Mouse (Mus musculus): ENCODE results near the gene Kcnip2. TPM values are rescaled to one million over a fixed set of nuclear protein-coding genes. Genes with fewer than 3 reads are reported as not detected.

Kcnip2 gene
- polyA plus RNA-seq (2012; rRNA removed): 2.4 and 2.9 TPM in 2 replicates

GRCm38 (mm10) chr19:45815831-45816405, at the start of gene Kcnip2:
Kcnip2 (minus strand) TSS chr19:45816061.

DNA sequence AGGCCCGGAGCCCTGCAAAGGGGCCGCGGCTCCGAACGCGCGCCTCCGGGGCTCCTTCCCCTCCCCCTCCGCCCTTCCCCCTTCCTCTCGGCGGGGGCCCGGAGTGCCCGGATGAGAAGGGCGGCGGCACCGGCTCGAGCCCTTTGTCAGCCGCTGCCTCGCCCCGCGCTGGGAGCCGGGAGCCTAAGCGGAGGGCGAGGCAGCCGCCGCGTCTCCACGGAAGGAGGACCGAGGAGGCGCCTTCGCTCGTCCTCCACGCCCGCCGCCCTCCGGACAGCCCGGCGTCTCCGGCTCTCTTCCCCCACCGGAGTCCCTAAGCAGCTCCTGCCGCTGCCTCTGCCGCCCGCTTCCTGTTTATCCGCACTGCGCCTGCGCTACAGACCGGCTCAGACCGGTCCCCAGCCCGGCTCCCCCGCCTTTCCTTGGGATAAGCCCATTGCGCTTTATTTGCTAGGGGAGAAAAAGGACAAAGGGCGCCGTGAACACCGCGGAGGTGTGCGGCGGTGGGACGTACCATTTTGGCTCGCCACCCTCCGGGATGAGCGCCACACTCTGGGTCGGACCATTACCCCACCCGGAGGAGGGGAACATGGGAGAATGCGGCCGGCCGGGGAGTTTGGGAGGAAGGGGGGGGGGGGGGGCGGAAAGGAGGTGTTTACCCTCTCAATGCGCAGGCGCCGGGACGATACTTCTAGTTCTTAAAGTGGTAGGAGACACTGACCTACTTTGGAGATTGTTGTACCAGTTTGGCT, 32.5 kb downstream of the Kcnip2 start, which contains the start of gene Mgea5:
Mgea5 (minus strand) TSS at position 657 of the 752 bp plus-strand sequence.

GRCm38 (mm10) chr19:45749243-45750043, 66.4 kb downstream of the Kcnip2 start, which contains the start of gene Npm3:
Npm3 (minus strand) TSS chr19:45749591.

GRCm38 (mm10) chr19:45742218-45742983, 73.5 kb downstream of the Kcnip2 start, which contains the start of gene Fgf8:
Fgf8 (minus strand) TSS chr19:45742915.

Other genes with a start within 250 kb of the Kcnip2 start
- 47.3 and 50.6 TPM in 2 replicates for gene Fbxw4, start 155.7 kb downstream of the Kcnip2 start, polyA plus RNA-seq (2012; rRNA removed)
- gene Fgf8, start 73.1 kb downstream of the Kcnip2 start, polyA plus RNA-seq (2012; rRNA removed): not detected in 2 replicates
- gene Npm3, start 66.5 kb downstream of the Kcnip2 start, polyA plus RNA-seq (2012; rRNA removed): 18.8 and 24.8 TPM in 2 replicates
- gene Mgea5, start 32.2 kb downstream of the Kcnip2 start, polyA plus RNA-seq (2012; rRNA removed): 3.3 and 3.4 TPM in 2 replicates
- 2.9 and 3.2 TPM in 2 replicates for gene Armh3, start 182.4 kb upstream of the Kcnip2 start, polyA plus RNA-seq (2012; rRNA removed)
- 3.5 and 4.7 TPM in 2 replicates for gene Hps6, start 187.4 kb upstream of the Kcnip2 start, polyA plus RNA-seq (2012; rRNA removed)
- gene Pprc1, start 228.8 kb upstream of the Kcnip2 start, polyA plus RNA-seq (2012; rRNA removed): 7.7 and 9.5 TPM in 2 replicates
- 55.3 and 56.3 TPM in 2 replicates for gene Ldb1, start 229.2 kb upstream of the Kcnip2 start, polyA plus RNA-seq (2012; rRNA removed)

Measured in stomach, adult 2 months (tissue).